ENCODE assay signal across 9 mouse cellular contexts in the genomic region with DNA sequence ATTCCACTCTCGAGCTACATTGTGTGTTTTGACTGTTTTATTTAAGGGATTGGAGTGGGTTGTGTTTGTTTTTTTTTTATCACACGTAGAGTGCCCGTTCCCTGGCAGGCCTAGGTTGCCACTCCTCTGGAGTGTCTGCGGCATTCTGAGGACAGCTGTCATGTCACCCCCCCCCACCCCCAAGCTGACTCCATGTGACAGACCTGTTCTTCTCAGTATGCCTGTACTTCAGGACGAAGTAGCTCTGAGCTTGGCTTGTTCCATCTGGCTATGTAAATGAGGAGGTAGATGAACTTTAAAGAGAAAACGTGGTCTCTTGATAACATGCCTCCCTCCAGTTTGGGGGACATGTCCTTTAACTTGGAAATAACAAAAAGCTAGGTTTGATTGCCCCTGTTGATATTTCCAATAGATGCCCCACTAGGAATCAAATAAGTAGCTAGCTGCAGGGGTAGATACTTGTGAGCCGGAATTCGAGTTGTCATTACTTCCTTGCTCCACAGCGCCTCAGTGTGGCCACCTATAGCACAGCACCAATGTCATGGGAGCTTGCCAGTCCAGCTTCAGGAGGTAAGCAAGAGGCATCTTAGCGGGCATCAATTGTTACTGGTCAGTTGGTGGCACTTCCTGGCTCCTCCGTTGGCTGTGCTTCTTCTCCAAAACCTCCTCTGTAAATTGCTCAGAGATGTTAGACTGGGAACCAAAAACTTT. TPM values are rescaled to one million over a fixed set of nuclear protein-coding genes. Genes with fewer than 3 reads are reported as not detected.
A peak's percentile ranks its signal among the peaks of the same experiment; 100 is the strongest.
DNase-seq lines count a peak whose midpoint lies in the region; ATAC-seq lines count a peak whose summit lies in the region.
"Had no signal": no experiment of that assay in that cellular context is flagged by ENCODE, and none has a peak within 500 bp of the region (broad histone marks: within the 10 kb centered on the region; RNA-seq: fewer than 3 reads in every experiment).

No protein-coding gene starts in this region.

- WGBS in midbrain, embryonic 10.5 days: 49% methylated on average over 11 of the region's 11 CpGs
- WGBS in midbrain, embryonic 13.5 days: 44% methylated on average over 11 of the region's 11 CpGs

- no peak overlapping the region for H3K4me3 ChIP-seq in midbrain, embryonic 10.5 days
- H3K4me3 ChIP-seq in midbrain, embryonic 13.5 days (replicated peaks): no peak overlapping the region
- H3K4me3 ChIP-seq: neural tube, embryonic 12.5 days had no signal

- H3K4me1 ChIP-seq in midbrain, embryonic 10.5 days: peaks cover 3% of the 10 kb centered on the region
- peaks cover 1% of the 10 kb centered on the region; the same call in 1 of the 2 replicates for H3K4me1 ChIP-seq in midbrain, embryonic 13.5 days (replicated peaks)

- H3K27me3 ChIP-seq in midbrain, embryonic 10.5 days (ENCODE audit: low read depth, poor library complexity, severe bottlenecking): no peaks in the 10 kb centered on the region
- H3K27me3 ChIP-seq in midbrain, embryonic 13.5 days: no peaks in the 10 kb centered on the region

- H3K27ac ChIP-seq in midbrain, embryonic 10.5 days (replicated peaks): no peak overlapping the region
- no peak overlapping the region for H3K27ac ChIP-seq in midbrain, embryonic 13.5 days
- H3K27ac ChIP-seq: neural tube, embryonic 12.5 days had no signal

- DNase-seq in midbrain, embryonic 10.5 days (ENCODE audit: low spot score): peak; percentile 65
- DNase-seq in adrenal gland, adult (ENCODE audit: inconsistent age in 2 of 2, low spot score in 1 of 2): peak; percentile 71 to 92
- DNase-seq in heart, postnatal 14 days: peak; percentile 71 to 81
- DNase-seq in left cerebral cortex, postnatal 14 days (ENCODE audit: low spot score in 2 of 2): peak; percentile 75 to 82
- peak; percentile 83 for DNase-seq in retina, embryonic 14.5 days (ENCODE audit: low spot score)
- peak; percentile 58 to 80 for DNase-seq in urinary bladder, postnatal 4 days (ENCODE audit: low spot score in 2 of 2)

- H3K4me2 ChIP-seq in midbrain, embryonic 13.5 days (replicated peaks): no peak overlapping the region
- H3K4me2 ChIP-seq: neural tube, embryonic 12.5 days had no signal

- H3K9ac ChIP-seq in midbrain, embryonic 13.5 days (replicated peaks): no peak overlapping the region
- H3K9ac ChIP-seq: neural tube, embryonic 12.5 days had no signal

- H3K36me3 ChIP-seq in midbrain, embryonic 10.5 days: no peaks in the 10 kb centered on the region
- H3K36me3 ChIP-seq in midbrain, embryonic 13.5 days: no peaks in the 10 kb centered on the region
- H3K36me3 ChIP-seq: neural tube, embryonic 12.5 days had no signal

- no peak for ATAC-seq in midbrain, embryonic 13.5 days
- ATAC-seq in common myeloid progenitor, adult 5-6 weeks (replicated peaks; ENCODE audit: low read depth, poor library complexity, severe bottlenecking): peak; percentile 89

- intact Hi-C loops in heart, postnatal 14 days (cut with DNase I): loop anchor here (2.0 kb wide), 1 partner anchor 50 kb away; no protein-coding TSS in a partner anchor
- intact Hi-C loops in left cerebral cortex, postnatal 14 days (cut with DNase I): loop anchor here (2.0 kb wide), 1 partner anchor 40 kb away; a partner anchor contains a TSS

- H3K9me3 ChIP-seq in midbrain, embryonic 10.5 days (replicated peaks): no peaks in the 10 kb centered on the region
- 0 out of 2 replicates have a peak, but pooled peaks cover 3% of the 10 kb centered on the region for H3K9me3 ChIP-seq in midbrain, embryonic 13.5 days
- H3K9me3 ChIP-seq: neural tube, embryonic 12.5 days had no signal

RNA-seq across cellular contexts. Expression of a gene that starts 39.7 kb away (rescaled TPM):
- polyA plus RNA-seq in midbrain, embryonic 10.5 days (2016; fragmentation: Nextera tagmentation; extraction: Ambion mirVana): 11.1 and 15.0 TPM in 2 replicates
- polyA plus RNA-seq in midbrain, embryonic 13.5 days (2015; fragmentation: Nextera tagmentation; extraction: Ambion mirVana): 62.3 and 99.1 TPM in 2 replicates
- not detected in 2 replicates for total RNA-seq in common myeloid progenitor, adult 5-6 weeks (2017)
- under 1 TPM; 0.36 to 0.95 TPM for total RNA-seq in heart, postnatal 14 days (2021)
- 100 to 1,000 TPM; 161 to 170 TPM for total RNA-seq in left cerebral cortex, postnatal 14 days (2021)

Comparison
In these comparisons a context has a peak if more than half of its experiments do, and no peak if none do; other contexts are left out.
1. RNA of a gene that starts 39.7 kb away (total RNA-seq): 161 to 170 TPM in left cerebral cortex, postnatal 14 days; 0.36 to 0.95 TPM in heart, postnatal 14 days and not detected in common myeloid progenitor, adult 5-6 weeks; every median in the first group is over 10 times any median in the second.
2. Peak in every context shown above with its lines, with median percentiles within 50 percentile points of each other: DNase-seq.